Comparison of ENCODE assay signal across 15 mouse cellular contexts in the genomic region with DNA sequence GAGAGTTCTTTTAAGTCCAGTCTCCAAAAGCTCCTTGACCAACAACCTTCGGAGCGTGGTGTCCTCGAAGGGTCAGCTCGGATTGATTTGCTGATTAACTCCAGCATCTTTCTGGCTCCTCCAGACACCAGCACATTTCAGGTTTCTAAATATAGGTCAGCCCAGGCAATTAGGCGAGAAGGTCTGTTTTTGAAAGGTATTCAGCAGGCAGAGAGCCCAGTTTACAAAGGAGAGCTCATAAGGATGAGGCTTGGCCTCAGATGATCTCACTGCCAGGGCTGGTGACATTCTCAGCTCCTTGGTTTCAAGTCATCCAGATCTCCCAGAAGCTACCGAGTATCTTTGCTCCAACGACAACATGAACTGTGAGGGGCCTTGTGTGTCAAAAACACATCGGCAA.
"Had no signal": no experiment of that assay in that cellular context is flagged by ENCODE, and none has a peak within 500 bp of the region (broad histone marks: within the 10 kb centered on the region; RNA-seq: fewer than 3 reads in every experiment).

No protein-coding gene starts in this region.

- H3K9ac ChIP-seq: kidney, embryonic 15.5 days; liver, embryonic 13.5 days; midbrain, embryonic 12.5 days; neural tube, embryonic 13.5 days had no signal

- H3K27me3 ChIP-seq: kidney, embryonic 15.5 days; liver, embryonic 13.5 days; midbrain, embryonic 12.5 days; neural tube, embryonic 13.5 days had no signal

- H3K4me2 ChIP-seq: kidney, embryonic 15.5 days; liver, embryonic 13.5 days; midbrain, embryonic 12.5 days; neural tube, embryonic 13.5 days had no signal

- H3K4me1 ChIP-seq: liver, embryonic 13.5 days had no signal

- H3K36me3 ChIP-seq: kidney, embryonic 15.5 days; liver, embryonic 13.5 days; midbrain, embryonic 12.5 days; neural tube, embryonic 13.5 days had no signal

- ATAC-seq: midbrain, embryonic 16.5 days had no signal

- DNase-seq: kidney, postnatal 10 days; kidney, postnatal 36 days; layer of hippocampus, postnatal 36 days; liver, embryonic 13.5 days; lung, adult 2 months; lung, postnatal 14 days; lung, postnatal 4 days; thymus, adult 18-20 months; thymus, postnatal 36 days had no signal

- H3K9me3 ChIP-seq: kidney, embryonic 15.5 days; liver, embryonic 13.5 days; midbrain, embryonic 12.5 days; neural tube, embryonic 13.5 days had no signal

- H3K4me3 ChIP-seq: kidney, embryonic 15.5 days; left cerebral cortex, adult 2 months; liver, embryonic 13.5 days; midbrain, embryonic 12.5 days; myocyte; neural tube, embryonic 13.5 days had no signal

- H3K27ac ChIP-seq: kidney, embryonic 15.5 days; left cerebral cortex, adult 2 months; liver, embryonic 13.5 days; midbrain, embryonic 12.5 days; neural tube, embryonic 13.5 days had no signal
